Mouse (Mus musculus): Measurements from ENCODE around the gene Ces2f.
"Not testable (repeated sequence)": the region's sequence is repeated elsewhere in the genome, so short reads cannot be mapped to it uniquely, and the experiment has no call there.

Ces2f gene

GRCm38 (mm10) chr8:104947056-104947455, at the start of gene Ces2f:
Ces2f (plus strand) TSS chr8:104947356.
- no peak for DNase-seq

GRCm38 (mm10) chr8:104901746-104902145, 45.4 kb upstream of the Ces2f start:
- DNase-seq: no peak

GRCm38 (mm10) chr8:104907111-104907510, 40.0 kb upstream of the Ces2f start:
- no peak for DNase-seq

GRCm38 (mm10) chr8:104909021-104909420, 38.1 kb upstream of the Ces2f start:
- not testable (repeated sequence) for DNase-seq

- not testable (repeated sequence) for DNase-seq
These were observed 37.5 kb upstream of the Ces2f start for GRCm38 (mm10) chr8:104909651-104910050.

- DNase-seq: no peak
These were observed 21.1 kb upstream of the Ces2f start, which contains the start of gene Ces2e for GRCm38 (mm10) chr8:104925972-104926596. Ces2e (plus strand) TSS chr8:104926260.

GRCm38 (mm10) chr8:104927301-104927700, 19.9 kb upstream of the Ces2f start:
- no peak for DNase-seq

GRCm38 (mm10) chr8:104944665-104945064, 2.5 kb upstream of the Ces2f start:
- DNase-seq: no peak

GRCm38 (mm10) chr8:104949031-104949430, 1.9 kb downstream of the Ces2f start:
- no peak for DNase-seq

GRCm38 (mm10) chr8:104961537-104961961, 14.4 kb downstream of the Ces2f start, which contains the start of gene Ces2g:
Ces2g (plus strand) TSS chr8:104961718.
- no peak for DNase-seq

- no peak for DNase-seq
These were observed 15.2 kb downstream of the Ces2f start for GRCm38 (mm10) chr8:104962229-104962901.

- no peak for DNase-seq
These were observed 16.3 kb downstream of the Ces2f start for GRCm38 (mm10) chr8:104963375-104963894.

GRCm38 (mm10) chr8:104984126-104984525, 37.0 kb downstream of the Ces2f start:
- DNase-seq: no peak

GRCm38 (mm10) chr8:104984942-104985341, 37.8 kb downstream of the Ces2f start:
- no peak for DNase-seq

- DNase-seq: no peak
These were observed 51.0 kb downstream of the Ces2f start for GRCm38 (mm10) chr8:104998191-104998590.

- DNase-seq: no peak
These were observed 52.0 kb downstream of the Ces2f start for GRCm38 (mm10) chr8:104999183-104999582.

GRCm38 (mm10) chr8:105000586-105000985, 53.4 kb downstream of the Ces2f start, which contains the start of gene Ces2h:
Ces2h (plus strand) TSS chr8:105000853.
- no peak for DNase-seq

Data from right cerebral cortex, postnatal 25 days (tissue).